Mouse (Mus musculus) bone marrow macrophage, adult 2 months (primary cell): ENCODE data around the gene Aldh3b3.
A peak's percentile ranks its signal among the peaks of the same experiment; 100 is the strongest.

ENCODE experiments used
- CTCF ChIP-seq: IDR thresholded peaks from 2 replicates; pipeline ENCODE4 v1.5.1; 2012; ENCODE audit warnings: low read depth, mild to moderate bottlenecking, low read length, moderate library complexity
- POLR2A ChIP-seq: IDR thresholded peaks from 2 replicates; pipeline ENCODE4 v1.6.1; 2012; ENCODE audit warnings: mild to moderate bottlenecking, low read depth, low read length, borderline replicate concordance

GRCm38 (mm10) chr19:3910206-3910605, 48.2 kb upstream of the Aldh3b3 start:
- TF ChIP-seq CTCF (peak; percentile 22; the same call in 1 of the 2 replicates), POLR2A (peak; percentile 63; the same call in 1 of the 2 replicates)
